Mouse (Mus musculus): Measurements from ENCODE around the gene Ppara.

Ppara gene

DNA sequence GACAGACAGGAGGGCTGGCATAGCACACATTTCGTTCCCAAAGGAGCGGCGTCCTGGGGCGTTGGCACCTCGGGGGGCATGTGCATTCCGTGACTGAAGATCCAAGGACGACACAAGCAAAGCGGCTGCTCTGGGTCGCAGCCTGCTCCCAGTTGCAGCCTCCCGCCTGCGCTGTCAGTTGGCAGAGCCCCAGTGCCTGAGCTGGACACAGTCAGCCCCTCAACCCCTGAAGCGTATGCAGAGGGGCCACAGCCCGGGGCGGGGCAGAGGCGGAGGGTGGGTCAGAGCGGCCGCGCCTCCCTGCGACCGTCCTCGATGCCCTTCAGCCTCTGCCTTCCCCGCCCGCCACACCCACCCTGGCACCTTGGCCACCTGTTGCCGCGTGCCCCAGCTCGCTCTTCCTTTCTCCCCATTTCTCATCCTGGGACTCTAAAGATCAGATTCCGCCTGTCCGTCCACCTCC, at the start of gene Ppara:
Gene Ppara (plus strand): TSS at position 413 of the 463 bp plus-strand sequence.
- in situ Hi-C loops (cut with MboI, MseI), result no loop called here

DNA sequence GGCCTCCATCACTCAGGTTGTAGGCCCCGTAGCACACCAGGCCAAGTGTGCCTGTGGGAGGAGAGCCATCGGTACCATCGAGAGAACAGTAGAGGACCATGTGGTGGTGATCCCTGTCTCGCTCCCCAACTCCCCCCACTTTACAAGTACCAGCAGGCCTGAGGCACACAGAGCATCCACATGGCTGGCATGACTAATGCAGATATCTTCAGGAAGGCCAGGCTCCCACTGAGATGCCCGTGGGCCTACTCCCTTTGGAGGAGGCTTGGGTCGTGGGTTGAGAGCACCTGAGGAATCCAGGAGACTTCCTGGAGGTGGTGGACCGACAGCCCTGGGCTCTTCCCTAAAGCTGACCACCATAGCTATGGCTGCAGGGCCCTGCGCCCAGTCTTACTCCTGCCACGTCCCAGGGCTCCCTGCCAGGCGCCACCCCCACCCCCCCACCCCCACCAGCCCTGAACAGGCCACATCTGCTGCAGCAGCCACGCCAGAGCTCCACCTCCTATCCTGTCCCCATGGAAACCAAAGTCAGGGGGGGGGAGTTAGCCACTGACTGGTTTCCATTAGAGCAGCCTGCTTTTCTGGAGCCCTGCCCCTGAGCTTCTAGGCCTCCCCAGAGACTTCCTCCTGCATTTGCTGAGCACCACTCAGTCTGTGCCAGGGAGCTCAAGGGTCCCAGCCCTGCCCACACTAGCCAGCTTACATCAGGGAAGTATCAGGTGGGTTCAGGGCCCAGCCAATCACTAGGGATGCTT, 48.0 kb upstream of the Ppara start:
- in situ Hi-C loops (cut with MboI, MseI), result no loop called here

DNA sequence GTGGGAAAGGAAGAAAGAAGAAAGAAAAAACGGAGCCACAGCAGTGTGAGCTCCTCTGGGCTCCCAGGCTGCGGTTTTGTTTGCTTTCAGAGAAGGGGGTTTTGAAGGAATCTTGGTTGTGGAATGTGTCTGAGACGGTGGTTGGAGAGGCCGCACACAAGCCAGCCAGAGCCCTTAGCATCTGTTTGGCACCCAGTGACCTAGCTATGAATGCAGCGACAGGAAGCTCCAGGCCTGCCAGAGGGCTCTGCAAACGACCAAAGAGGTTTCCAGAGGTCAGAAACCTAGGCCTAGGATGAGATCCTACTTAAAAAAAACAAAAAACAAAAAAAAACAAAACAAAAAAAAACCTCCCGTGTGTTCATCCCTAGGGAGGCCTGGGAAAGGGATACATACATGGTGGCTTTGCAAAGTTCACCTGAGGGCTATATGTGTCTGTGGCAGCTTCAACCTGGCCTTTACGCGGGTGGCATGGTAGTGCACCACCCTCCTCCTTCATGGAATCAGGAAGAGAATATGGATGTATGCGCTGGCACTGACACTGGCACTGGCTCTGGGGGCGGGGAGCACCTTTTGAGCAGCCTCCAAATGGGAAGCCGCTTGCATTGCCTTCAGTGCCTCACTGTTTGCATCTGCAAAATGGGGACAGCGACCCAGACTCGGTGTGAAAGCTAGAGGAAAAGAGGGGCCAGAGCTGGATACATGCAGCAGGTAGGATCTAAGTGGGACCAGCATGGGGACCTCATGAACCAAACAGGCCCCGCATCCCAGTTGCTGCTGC, 47.0 kb upstream of the Ppara start:
- in situ Hi-C loops (cut with MboI, MseI), result no loop called here

DNA sequence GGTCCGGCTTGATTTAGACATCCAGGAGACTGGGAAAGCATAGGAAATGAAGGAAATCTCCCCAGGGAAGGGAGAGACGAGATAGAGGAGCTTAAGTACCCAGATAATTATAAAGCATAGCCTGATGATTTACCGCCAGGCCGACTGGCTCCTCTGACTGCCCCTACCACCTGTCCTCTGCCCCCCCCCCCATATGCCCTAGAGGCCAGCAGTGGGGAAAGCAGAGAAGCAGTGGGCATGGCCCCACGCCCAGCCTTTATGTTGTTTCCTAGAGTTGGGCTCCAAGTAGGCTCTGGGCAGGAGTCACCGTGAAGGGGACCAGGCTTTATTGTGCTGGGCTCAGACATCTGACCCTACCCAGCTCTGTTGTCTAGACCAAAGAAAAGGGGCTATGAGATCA, 46.0 kb upstream of the Ppara start:
- in situ Hi-C loops (cut with MboI, MseI), result no loop called here

DNA sequence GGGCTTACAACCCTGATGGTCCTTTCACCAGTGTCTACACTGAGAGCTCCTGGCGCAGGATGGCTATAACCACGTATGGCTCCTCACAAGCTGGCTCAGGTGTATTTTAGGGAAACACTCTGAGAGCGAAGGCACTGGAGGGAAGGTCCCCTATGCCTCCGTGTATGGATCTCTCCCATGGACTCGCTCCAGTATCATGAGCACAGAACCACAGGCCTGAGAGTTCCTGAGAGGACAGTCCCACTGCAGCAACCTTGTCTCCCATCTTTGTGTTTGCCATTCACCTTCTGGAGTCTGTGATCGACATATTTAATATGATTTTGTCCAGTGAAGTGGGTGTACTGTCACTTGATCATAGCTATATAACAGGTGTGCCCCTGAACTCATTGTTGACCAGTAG, 45.3 kb upstream of the Ppara start:
- in situ Hi-C loops (cut with MboI, MseI), result no loop called here

DNA sequence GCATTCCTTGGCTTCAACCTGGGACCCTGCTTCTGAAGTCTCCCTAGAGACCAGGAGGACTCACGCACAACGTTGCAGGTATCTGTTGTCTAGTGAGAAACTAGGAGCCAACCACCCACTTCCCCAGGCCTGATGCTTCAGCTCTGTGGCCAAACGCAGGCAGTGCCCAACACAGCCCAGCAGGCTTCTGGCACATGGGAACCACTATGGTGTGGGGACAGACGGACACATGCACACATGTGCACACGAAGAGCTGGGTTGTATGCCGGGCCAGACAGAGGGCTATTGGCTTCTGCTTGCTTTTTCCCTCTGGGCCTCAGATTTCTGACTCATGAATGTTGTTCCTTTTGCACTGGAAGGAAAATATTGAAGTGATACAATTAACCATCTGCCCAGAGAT, 44.7 kb upstream of the Ppara start:
- in situ Hi-C loops (cut with MboI, MseI), result loop anchor here (10.0 kb wide), 2 partner anchors 195 to 1245 kb away; partner anchors contain the start of gene Shisal1

DNA sequence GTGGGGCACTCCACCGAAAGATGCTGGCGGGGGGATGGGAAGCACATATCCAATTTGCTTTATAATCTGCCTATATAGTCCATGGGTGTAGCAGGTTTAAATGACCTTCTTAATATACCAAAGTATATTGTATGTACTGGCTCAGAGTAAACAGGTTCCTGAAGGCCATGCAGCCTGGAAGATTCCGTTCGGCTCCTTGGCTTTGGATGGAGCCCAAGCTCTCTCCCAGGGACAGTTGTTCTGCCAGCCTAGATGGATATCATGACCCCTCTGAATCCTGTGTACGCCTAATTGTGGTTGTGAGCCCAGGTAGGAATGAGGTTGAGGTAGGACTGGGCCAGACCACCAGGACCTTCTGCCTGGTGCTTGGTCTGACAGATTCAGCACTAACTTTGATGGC, 43.9 kb upstream of the Ppara start:
- in situ Hi-C loops (cut with MboI, MseI), result loop anchor here (10.0 kb wide), 2 partner anchors 196 to 1246 kb away; partner anchors contain the start of gene Shisal1

DNA sequence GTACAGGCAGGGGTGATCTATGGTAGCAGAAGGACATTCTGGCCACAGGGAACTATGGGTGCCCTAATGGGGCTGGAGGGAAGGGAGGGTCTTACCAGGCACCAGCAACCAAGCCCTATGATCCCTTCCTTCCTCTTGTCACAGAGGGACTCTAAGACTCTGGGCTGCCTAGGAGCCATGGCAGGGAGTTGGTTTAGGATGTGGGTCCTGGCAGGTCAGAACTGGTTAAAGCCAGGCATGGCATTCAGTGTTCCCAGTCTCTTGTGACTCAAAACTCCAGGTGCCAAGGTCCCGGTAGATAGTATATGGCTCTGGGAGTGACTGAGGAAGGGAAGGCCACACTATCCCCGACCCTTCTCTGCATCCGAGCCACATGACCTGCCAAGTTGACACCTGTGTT, 41.7 kb upstream of the Ppara start:
- in situ Hi-C loops (cut with MboI, MseI), result loop anchor here (10.0 kb wide), 2 partner anchors 198 to 1248 kb away; partner anchors contain the start of gene Shisal1

DNA sequence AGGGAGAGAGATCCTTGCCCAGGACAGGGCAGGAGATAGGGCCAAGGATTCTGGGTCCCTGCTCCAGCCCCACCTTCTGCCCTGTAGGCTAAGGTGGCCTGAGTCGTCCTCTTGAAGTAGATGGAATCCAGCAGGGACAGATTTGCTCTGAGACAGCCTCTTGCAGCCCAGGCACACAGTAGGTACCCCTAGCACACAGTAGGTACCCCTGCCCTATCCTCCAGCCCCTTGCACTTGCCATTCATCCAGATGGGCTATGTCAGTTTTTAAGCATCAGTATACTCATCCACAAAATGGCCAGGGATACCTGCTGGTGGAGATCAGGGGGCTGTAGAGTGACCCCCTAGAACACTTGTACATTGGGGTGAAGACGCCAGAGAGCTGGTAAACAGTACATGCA, 41.0 kb upstream of the Ppara start:
- in situ Hi-C loops (cut with MboI, MseI), result loop anchor here (10.0 kb wide), 2 partner anchors 199 to 1249 kb away; partner anchors contain the start of gene Shisal1

DNA sequence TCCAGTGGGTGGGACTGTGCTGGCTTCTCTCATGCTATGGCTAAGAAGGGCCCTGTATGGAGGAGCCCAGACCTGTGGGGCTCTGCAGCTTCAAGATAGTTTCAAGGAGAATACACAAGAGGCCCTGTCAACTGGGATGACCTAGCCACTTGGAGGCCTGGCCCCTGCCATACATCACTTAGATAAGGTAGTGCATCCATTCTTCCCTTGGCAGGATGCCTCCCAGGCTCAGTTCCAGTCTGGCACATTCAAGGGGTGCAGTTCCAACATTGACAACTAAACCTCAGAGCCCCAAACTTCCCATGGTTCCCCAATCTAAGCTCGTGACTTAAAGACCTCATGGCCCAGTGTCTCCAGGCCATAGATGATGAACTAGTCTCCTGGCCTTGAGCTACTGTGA, 40.4 kb upstream of the Ppara start:
- in situ Hi-C loops (cut with MboI, MseI), result loop anchor here (10.0 kb wide), 2 partner anchors 200 to 1250 kb away; partner anchors contain the start of gene Shisal1

DNA sequence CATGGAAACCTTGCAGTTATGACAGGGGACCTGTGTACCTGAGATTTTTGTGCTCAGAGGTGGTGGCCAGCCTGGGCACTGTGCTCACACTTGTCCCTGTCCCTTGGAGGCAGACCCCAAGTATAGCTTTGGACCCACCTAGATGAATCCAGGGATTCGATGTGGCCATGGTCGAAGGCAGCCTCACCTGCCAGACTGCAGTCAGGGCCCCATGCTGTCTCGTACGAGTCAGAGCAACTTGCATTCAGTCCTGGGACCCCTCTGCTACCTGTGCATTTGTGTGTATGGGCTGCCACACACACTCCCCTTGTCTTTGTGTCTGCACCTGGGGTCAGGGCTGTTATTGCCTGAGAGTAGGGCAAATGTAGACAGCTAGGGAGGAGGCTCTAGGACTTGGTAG, 39.5 kb upstream of the Ppara start:
- in situ Hi-C loops (cut with MboI, MseI), result loop anchor here (10.0 kb wide), 2 partner anchors 201 to 1251 kb away; partner anchors contain the start of gene Shisal1

DNA sequence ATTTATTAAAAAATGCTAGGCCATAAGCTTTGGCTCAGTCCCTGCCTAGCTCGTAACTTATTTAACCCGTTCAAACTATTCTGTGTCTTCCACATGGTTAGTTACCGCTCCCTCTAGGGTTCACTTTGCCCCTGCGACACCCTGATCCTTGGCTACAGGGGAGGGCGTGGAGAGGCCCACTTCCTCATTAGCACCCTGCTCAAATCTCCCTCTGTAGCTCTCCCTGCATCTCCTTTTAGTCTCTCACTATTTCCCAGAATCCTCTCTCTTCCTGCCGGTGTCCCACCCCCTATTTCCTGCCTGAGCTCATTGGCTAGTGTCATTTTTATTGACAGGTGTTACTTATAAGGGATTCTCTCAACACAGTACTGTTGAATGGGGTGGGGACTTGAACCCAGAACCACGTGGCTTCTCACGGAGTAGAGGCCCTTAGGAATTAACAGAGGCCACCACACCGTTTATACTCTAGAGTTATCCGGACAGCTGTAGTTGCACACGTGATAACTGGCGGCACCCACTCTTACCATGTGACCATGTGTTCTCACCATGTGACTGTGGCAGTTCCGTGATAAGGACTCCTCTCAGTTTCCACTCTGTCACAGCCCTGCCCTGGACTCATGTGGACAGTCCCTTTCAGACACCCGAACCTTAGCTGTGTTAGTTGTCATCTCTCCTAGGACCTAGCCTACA, 36.3 kb upstream of the Ppara start:
- in situ Hi-C loops (cut with MboI, MseI), result loop anchor here (10.0 kb wide), 2 partner anchors 204 to 1254 kb away; partner anchors contain the start of gene Shisal1

DNA sequence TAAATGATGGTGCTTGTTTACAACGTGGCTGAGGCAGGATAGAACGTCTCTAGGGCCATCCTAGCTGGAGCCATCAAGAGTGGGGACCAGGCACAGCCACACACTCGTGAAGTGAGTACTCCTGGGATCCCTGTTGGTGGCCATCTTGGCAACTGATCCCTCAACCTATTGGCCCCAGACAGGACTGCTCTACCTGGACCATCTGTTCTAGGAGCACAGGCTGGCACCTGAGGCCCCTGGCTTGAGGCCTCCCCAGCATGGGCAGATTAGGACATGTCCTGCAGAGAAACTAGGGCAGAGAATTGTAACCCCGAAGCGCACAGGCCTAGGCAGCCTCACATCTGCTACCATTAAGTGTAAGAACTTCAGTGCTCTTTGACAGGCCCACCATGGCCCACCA, 35.3 kb upstream of the Ppara start:
- in situ Hi-C loops (cut with MboI, MseI), result loop anchor here (10.0 kb wide), 2 partner anchors 205 to 1255 kb away; partner anchors contain the start of gene Shisal1

DNA sequence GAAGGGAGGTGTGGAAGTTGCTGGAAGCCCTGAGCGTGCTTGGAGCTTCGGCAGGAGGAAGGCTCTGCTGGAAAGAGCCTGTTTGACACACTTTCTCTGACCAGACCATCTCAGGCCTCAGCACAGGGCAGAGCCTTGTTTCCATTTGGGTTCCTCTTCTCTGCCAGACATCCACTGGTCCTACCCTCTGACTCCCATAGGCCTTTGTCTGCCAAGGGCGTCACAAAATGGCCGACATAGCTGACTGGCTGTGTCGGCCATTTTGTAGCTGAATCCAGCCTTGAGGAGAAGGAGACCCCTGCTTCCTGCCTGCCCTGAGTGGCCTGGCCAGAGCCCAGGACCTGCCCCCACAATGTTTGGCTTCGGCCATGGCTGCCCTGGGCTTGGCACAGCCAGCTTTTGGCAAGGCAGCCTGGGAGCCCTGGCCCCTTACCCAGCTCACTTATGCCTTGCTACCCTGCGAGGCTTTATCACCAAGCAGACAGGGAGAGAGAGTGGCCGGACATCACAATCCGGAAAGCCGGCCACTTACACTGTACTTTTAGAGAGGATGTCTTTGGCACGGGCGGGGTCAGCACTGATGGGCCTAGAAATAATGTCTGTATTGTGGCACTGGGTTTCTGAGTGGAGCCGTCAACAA, 34.8 kb upstream of the Ppara start:
- in situ Hi-C loops (cut with MboI, MseI), result loop anchor here (5.0 to 10.0 kb wide), 3 partner anchors 88 to 1255 kb away; partner anchors contain the start of gene Shisal1

DNA sequence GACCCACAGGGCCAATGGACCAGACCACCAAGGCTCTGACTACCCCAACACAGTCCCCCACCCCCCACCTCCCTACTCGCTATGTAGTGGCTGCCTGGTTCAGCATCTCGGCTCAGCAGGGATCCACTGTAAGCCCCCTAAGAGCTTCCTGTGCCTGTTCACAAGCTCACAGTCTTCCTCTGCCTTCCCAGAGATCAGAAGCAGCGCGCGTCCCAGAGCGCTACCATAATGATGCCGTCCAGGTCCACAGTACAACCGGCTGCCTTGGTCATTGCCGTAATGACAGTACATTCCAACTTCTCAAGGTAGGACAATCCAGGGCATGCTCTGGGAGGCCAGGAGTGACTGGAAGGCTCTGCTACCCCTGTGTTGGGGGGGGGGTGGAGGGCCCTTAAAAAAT, 34.1 kb upstream of the Ppara start:
- in situ Hi-C loops (cut with MboI, MseI), result loop anchor here (5.0 kb wide), 1 partner anchor 88 kb away; no protein-coding TSS in a partner anchor

DNA sequence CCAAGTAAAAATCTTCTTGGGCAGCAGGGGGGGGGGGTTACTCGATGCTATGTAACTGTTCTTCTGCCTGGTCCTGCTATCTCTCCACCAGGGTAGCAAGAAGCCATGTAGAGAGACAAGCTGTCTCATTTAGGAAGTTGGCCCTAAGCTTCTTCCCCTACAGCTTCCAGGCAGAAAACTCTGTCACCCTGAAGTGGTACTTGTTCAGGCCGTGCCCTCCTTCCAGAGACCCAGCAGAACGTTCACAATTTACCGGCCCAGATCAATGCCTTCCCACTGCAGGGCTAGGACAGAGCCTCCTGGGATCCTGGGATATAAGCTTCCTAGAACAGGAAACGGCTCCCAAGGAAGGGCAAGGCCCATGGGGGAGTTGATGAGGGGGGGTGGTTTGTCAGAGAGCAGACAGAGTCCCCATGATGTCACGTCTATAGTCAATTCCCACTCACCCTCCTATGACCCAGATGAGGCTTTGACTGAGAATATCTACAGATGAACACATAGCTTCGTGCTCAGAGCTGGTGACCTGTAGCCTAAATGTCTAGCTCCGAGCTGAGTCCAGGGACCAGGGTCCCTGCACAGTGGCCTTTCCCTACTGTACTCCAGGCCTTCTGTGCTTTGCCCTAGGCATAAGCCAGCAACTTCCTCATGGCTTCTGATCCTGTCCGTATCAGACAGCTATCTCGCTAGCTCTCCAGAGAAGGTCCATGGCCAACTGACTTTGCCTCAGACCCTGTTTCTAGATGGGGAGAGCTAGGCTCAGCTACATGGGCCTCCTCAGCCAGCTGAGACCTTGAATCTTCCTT, 33.5 kb upstream of the Ppara start:
- in situ Hi-C loops (cut with MboI, MseI), result loop anchor here (5.0 kb wide), 1 partner anchor 89 kb away; no protein-coding TSS in a partner anchor

DNA sequence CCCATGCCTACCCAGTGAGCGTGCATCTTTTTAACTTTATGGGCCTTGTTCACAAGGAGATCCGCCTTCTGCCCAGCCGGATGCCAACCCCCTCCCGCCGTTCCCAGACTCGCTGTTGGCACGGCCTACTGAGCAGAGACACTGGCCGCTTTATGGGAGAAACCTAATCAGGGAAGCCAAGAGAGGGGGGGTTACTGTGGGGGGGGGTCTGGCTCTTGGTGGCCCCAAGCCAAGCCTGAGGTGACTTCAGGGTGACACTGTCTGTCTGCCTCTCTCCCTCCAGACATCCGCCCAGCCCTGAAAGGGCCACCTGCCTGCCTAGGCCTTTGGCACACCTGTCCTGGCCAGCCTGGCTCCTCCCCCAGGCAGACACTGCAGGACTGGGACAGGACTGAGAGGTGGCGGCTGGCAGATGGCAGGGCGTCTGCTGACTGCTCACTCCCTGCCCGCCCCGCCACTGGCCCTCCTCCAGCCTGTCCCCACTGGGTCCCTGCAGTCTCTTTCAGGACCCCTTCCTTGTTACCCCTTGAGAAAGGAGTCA, 32.3 kb upstream of the Ppara start:
- in situ Hi-C loops (cut with MboI, MseI), result loop anchor here (5.0 kb wide), 1 partner anchor 90 kb away; no protein-coding TSS in a partner anchor

DNA sequence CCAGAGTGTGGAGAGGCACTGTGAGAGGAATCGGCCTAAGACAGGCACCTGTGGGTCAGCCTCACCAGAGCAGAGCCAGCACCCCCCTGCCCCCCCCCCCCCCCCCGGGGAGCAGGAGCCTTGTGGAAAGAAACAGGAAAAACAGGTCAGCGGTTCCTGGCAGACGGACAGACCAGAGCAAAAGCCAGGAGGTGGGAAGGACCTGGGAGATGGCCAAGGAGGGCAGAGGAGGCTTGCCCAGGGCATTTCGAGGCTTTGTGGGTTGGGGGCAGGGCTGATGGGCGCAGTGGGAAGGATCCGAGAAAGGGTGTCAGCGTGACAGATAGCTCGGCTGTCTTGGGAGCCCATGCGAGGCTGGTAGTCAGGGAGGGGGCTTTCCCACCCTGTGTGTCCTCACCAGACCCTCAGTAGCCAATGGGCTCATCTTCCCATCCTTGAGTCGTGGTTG, 31.6 kb upstream of the Ppara start:
- in situ Hi-C loops (cut with MboI, MseI), result loop anchor here (5.0 kb wide), 1 partner anchor 91 kb away; no protein-coding TSS in a partner anchor

DNA sequence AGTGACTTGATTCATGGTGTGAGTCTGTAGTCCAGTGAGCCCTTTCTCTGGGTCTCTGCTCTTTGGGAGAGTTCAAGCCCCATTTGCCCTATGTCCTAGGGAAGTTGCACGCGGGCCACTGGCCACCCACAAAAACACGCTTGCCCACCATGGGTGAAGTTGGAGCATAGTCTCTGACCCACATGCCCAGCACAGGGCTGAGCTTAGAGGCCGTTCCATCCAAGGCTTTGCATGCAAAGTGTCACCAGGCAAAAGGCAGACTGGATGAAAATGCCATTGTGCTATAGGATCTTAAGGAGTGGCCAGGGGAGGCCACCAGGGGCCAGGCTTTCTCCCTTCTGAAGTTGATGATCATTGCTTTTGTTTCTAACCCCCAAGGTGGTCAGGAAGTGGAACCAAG, 30.9 kb upstream of the Ppara start:
- in situ Hi-C loops (cut with MboI, MseI), result loop anchor here (5.0 kb wide), 1 partner anchor 92 kb away; no protein-coding TSS in a partner anchor

Data from regulatory T cell (primary cell).